25 mouse cellular contexts compared by ENCODE assay signal in the genomic region with DNA sequence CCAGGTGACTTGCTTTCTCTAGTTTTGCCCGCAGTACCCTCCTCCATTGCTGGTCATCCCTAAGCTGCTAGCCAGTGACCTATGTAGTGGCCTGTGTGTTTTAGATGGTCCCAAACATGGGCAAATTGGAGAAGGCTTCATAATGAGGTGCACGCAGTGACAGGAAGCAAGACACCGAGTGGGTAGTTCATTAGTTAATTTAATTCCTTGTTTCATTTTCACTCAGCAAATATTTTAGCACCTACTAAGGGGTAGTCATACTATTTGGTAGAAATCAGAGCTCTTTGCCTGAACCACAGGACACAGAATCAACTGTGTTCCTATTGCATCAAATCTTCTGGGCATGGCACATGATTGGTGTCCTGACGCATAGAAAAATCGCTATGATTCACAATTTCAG. TPM values are rescaled to one million over a fixed set of nuclear protein-coding genes. Genes with fewer than 3 reads are reported as not detected.
A peak's percentile ranks its signal among the peaks of the same experiment; 100 is the strongest.
DNase-seq lines count a peak whose midpoint lies in the region; ATAC-seq and TF ChIP-seq lines count a peak whose summit lies in the region.
"Had no signal": no experiment of that assay in that cellular context is flagged by ENCODE, and none has a peak within 500 bp of the region (broad histone marks: within the 10 kb centered on the region; RNA-seq: fewer than 3 reads in every experiment).

No protein-coding gene starts in this region.

- WGBS in midbrain, embryonic 11.5 days: 93% methylated on average over 5 of the region's 5 CpGs
- 92% methylated on average over 5 of the region's 5 CpGs for WGBS in midbrain, postnatal 0 days

- H3K4me2 ChIP-seq in midbrain, embryonic 11.5 days: no peak overlapping the region
- no peak overlapping the region for H3K4me2 ChIP-seq in midbrain, postnatal 0 days (ENCODE audit: low read depth, low read length, poor library complexity, severe bottlenecking)
- H3K4me2 ChIP-seq: embryonic facial prominence, embryonic 13.5 days; embryonic facial prominence, embryonic 15.5 days; forebrain, embryonic 13.5 days had no signal

- no peaks in the 10 kb centered on the region for H3K36me3 ChIP-seq in midbrain, embryonic 11.5 days (ENCODE audit: control insufficient read depth, insufficient read depth, low read length)
- H3K36me3 ChIP-seq in midbrain, postnatal 0 days (ENCODE audit: insufficient read depth, low read length): no peaks in the 10 kb centered on the region
- H3K36me3 ChIP-seq: embryonic facial prominence, embryonic 13.5 days; embryonic facial prominence, embryonic 15.5 days had no signal

- no peak for ATAC-seq in midbrain, embryonic 11.5 days (ENCODE audit: low FRiP score)
- no peak for ATAC-seq in midbrain, postnatal 0 days (ENCODE audit: low FRiP score)
- ATAC-seq in CD4-positive, CD25-positive, alpha-beta regulatory T cell, adult 4 months: peak; percentile 72
- peak; percentile 50 for ATAC-seq in activated CD4-positive, CD25-positive, alpha-beta regulatory T cell, adult 4 months
- ATAC-seq: forebrain, embryonic 13.5 days; forebrain, embryonic 16.5 days; Patski had no signal

- H3K27me3 ChIP-seq in midbrain, embryonic 11.5 days (ENCODE audit: control insufficient read depth, insufficient read depth, low read length): no peaks in the 10 kb centered on the region
- no peaks in the 10 kb centered on the region for H3K27me3 ChIP-seq in midbrain, postnatal 0 days (ENCODE audit: insufficient read depth, low read length)
- H3K27me3 ChIP-seq: embryonic facial prominence, embryonic 13.5 days; embryonic facial prominence, embryonic 15.5 days; forebrain, embryonic 13.5 days; Patski had no signal

- DNase-seq in midbrain, embryonic 11.5 days (ENCODE audit: low spot score, missing footprints): peak; percentile 2
- DNase-seq in midbrain, postnatal 0 days (ENCODE audit: low spot score): no peak
- peak; percentile 33 for DNase-seq in A20 (ENCODE audit: low read depth, low spot score)
- DNase-seq in urinary bladder, postnatal 14 days (ENCODE audit: low spot score): no peak
- DNase-seq in frontal cortex, adult 2 months (ENCODE audit: extremely low spot score in 1 of 2, low spot score in 1 of 2): no peak
- no peak for DNase-seq in urinary bladder, postnatal 10 days (ENCODE audit: low spot score)
- DNase-seq: adrenal gland, adult 2 months; adrenal gland, postnatal 10 days; adrenal gland, postnatal 25 days; cerebellum, adult 11 months; cerebellum, adult 18-20 months; cerebellum, adult 8-10 months; cerebellum, adult 9-11 months; cerebellum, postnatal 14 days; cerebellum, postnatal 36 days; embryo, embryonic 11 days had no signal

- TF ChIP-seq CTCF in midbrain, postnatal 0 days (IDR thresholded peaks at IDR 0.05): no peak

- H3K9me3 ChIP-seq in midbrain, embryonic 11.5 days (ENCODE audit: control insufficient read depth, low read length): no peaks in the 10 kb centered on the region
- no peaks in the 10 kb centered on the region for H3K9me3 ChIP-seq in midbrain, postnatal 0 days (ENCODE audit: low read length)
- H3K9me3 ChIP-seq: embryonic facial prominence, embryonic 13.5 days; embryonic facial prominence, embryonic 15.5 days; forebrain, embryonic 13.5 days; G1E had no signal

- peaks cover 10% of the 10 kb centered on the region for H3K4me1 ChIP-seq in midbrain, embryonic 11.5 days (ENCODE audit: control insufficient read depth, insufficient read depth, low read length)
- 0 out of 2 replicates have a peak, but pooled peaks cover 2% of the 10 kb centered on the region for H3K4me1 ChIP-seq in midbrain, postnatal 0 days (ENCODE audit: insufficient read depth, low read length)

- H3K27ac ChIP-seq in midbrain, embryonic 11.5 days (ENCODE audit: low read depth, low read length): no peak overlapping the region
- no peak overlapping the region for H3K27ac ChIP-seq in midbrain, postnatal 0 days (ENCODE audit: low read depth, low read length)
- H3K27ac ChIP-seq: embryonic facial prominence, embryonic 13.5 days; embryonic facial prominence, embryonic 15.5 days; forebrain, embryonic 13.5 days had no signal

- no peak overlapping the region for H3K9ac ChIP-seq in midbrain, embryonic 11.5 days (ENCODE audit: low read length)
- no peak overlapping the region for H3K9ac ChIP-seq in midbrain, postnatal 0 days (replicated peaks; ENCODE audit: low read length, poor library complexity, severe bottlenecking)
- H3K9ac ChIP-seq: embryonic facial prominence, embryonic 13.5 days; embryonic facial prominence, embryonic 15.5 days; forebrain, embryonic 13.5 days had no signal

- no peak overlapping the region for H3K4me3 ChIP-seq in midbrain, embryonic 11.5 days (ENCODE audit: low read depth, low read length)
- H3K4me3 ChIP-seq in midbrain, postnatal 0 days (ENCODE audit: low read depth, low read length): no peak overlapping the region
- H3K4me3 ChIP-seq: embryonic facial prominence, embryonic 13.5 days; embryonic facial prominence, embryonic 15.5 days; erythroblast, embryonic 14.5 days; forebrain, embryonic 13.5 days had no signal

RNA-seq across cellular contexts. Expression of a gene that starts 35.9 kb away (rescaled TPM):
- 12.4 and 15.6 TPM in 2 replicates for polyA plus RNA-seq in midbrain, embryonic 11.5 days (2014; fragmentation: Nextera tagmentation; extraction: Ambion mirVana)
- total RNA-seq in midbrain, postnatal 0 days (2014; rRNA removed): 98.7 and 109 TPM in 2 replicates
- polyA plus RNA-seq in midbrain, postnatal 0 days (2015; fragmentation: Nextera tagmentation; extraction: Ambion mirVana): 15.4 and 16.2 TPM in 2 replicates
- 10 to 100 TPM; 28.7 to 35.9 TPM for polyA plus RNA-seq in CD4-positive, CD25-positive, alpha-beta regulatory T cell, adult 4 months (2017; shearing (Covaris generic))
- polyA plus RNA-seq in activated CD4-positive, CD25-positive, alpha-beta regulatory T cell, adult 4 months (2017; shearing (Covaris generic)): 10 to 100 TPM; 21.9 to 24.0 TPM
- 74.6 and 80.1 TPM in 2 replicates for polyA plus RNA-seq in frontal cortex, adult 2 months (2012; rRNA removed)

Comparison
In these comparisons a context has a peak if more than half of its experiments do, and no peak if none do; other contexts are left out.
1. DNase-seq: peak in midbrain, embryonic 11.5 days (single experiment) and A20 (single experiment); none in midbrain, postnatal 0 days (single experiment), urinary bladder, postnatal 14 days (single experiment), frontal cortex, adult 2 months (0 of 2) and urinary bladder, postnatal 10 days (single experiment).
2. ATAC-seq: peak in CD4-positive, CD25-positive, alpha-beta regulatory T cell, adult 4 months (single experiment) and activated CD4-positive, CD25-positive, alpha-beta regulatory T cell, adult 4 months (single experiment); none in midbrain, embryonic 11.5 days (single experiment) and midbrain, postnatal 0 days (single experiment).